18 mouse cellular contexts compared by ENCODE assay signal in genomic region chr11:68750206-68750605, GRCm38 (mm10). TPM values are rescaled to one million over a fixed set of nuclear protein-coding genes. Genes with fewer than 3 reads are reported as not detected.
DNase-seq lines count a peak whose midpoint lies in the region; ATAC-seq and TF ChIP-seq lines count a peak whose summit lies in the region.
"Had no signal": no experiment of that assay in that cellular context is flagged by ENCODE, and none has a peak within 500 bp of the region (broad histone marks: within the 10 kb centered on the region; RNA-seq: fewer than 3 reads in every experiment).

No protein-coding gene starts in this region.

- TF ChIP-seq POLR2A in embryonic fibroblast, embryonic 13.5 days (IDR thresholded peaks at IDR 0.05; ENCODE audit: low read depth, low read length) = no peak

- H3K9me3 ChIP-seq in kidney, postnatal 0 days (replicated peaks; ENCODE audit: low read length) = no peaks in the 10 kb centered on the region
- H3K9me3 ChIP-seq in midbrain, embryonic 13.5 days = no peaks in the 10 kb centered on the region
- H3K9me3 ChIP-seq: embryonic facial prominence, embryonic 10.5 days; forebrain, embryonic 10.5 days; heart, embryonic 13.5 days had no signal

- H3K27ac ChIP-seq in embryonic fibroblast, embryonic 13.5 days (ENCODE audit: insufficient read depth, low read length) = 0 out of 2 replicates have a peak overlapping the region, but pooled peaks have one; percentile 11
- no peak overlapping the region for H3K27ac ChIP-seq in kidney, postnatal 0 days
- H3K27ac ChIP-seq in midbrain, embryonic 13.5 days = no peak overlapping the region
- H3K27ac ChIP-seq: embryonic facial prominence, embryonic 10.5 days; forebrain, embryonic 10.5 days; heart, embryonic 13.5 days had no signal

- H3K27me3 ChIP-seq in kidney, postnatal 0 days (ENCODE audit: insufficient read depth, low read length) = no peaks in the 10 kb centered on the region
- no peaks in the 10 kb centered on the region for H3K27me3 ChIP-seq in midbrain, embryonic 13.5 days
- H3K27me3 ChIP-seq: CH12.LX; heart, embryonic 13.5 days; Patski had no signal

- TF ChIP-seq CTCF in embryonic fibroblast, embryonic 13.5 days (IDR thresholded peaks at IDR 0.05; ENCODE audit: borderline replicate concordance, insufficient read depth, low read length) = no peak
- no peak for TF ChIP-seq CTCF in kidney, postnatal 0 days (IDR thresholded peaks at IDR 0.05; ENCODE audit: low read depth)

- peak; percentile 78 for ATAC-seq in kidney, postnatal 0 days (replicated peaks; ENCODE audit: low FRiP score, low read depth)
- ATAC-seq in midbrain, embryonic 13.5 days = no peak
- ATAC-seq: activated CD4-positive, CD25-positive, alpha-beta regulatory T cell, adult 4 months; forebrain, embryonic 14.5 days; Patski had no signal

- H3K4me3 ChIP-seq in embryonic fibroblast, embryonic 13.5 days (ENCODE audit: insufficient read depth, low read length) = no peak overlapping the region
- H3K4me3 ChIP-seq in kidney, postnatal 0 days (replicated peaks; ENCODE audit: low read depth, low read length) = no peak overlapping the region
- H3K4me3 ChIP-seq in midbrain, embryonic 13.5 days (replicated peaks) = no peak overlapping the region
- H3K4me3 ChIP-seq: embryonic facial prominence, embryonic 10.5 days; erythroblast, embryonic 14.5 days; forebrain, embryonic 10.5 days; heart, embryonic 13.5 days had no signal

- peak; percentile 55 to 73 for DNase-seq in kidney, adult 8-10 months
- no peak for DNase-seq in kidney, postnatal 0 days (ENCODE audit: low spot score)
- DNase-seq in kidney, postnatal 36 days = peak; percentile 64 to 75
- DNase-seq in right cerebral cortex, postnatal 14 days = no peak
- DNase-seq: cerebellum, adult 9-10 months; gastrocnemius, postnatal 36 days; heart, adult 11 months; heart, postnatal 36 days had no signal

- peaks cover 13% of the 10 kb centered on the region for H3K4me1 ChIP-seq in embryonic fibroblast, embryonic 13.5 days (ENCODE audit: control insufficient read depth, insufficient read depth, low read length)
- H3K4me1 ChIP-seq in kidney, postnatal 0 days (replicated peaks; ENCODE audit: insufficient read depth, low read length) = peaks cover 16% of the 10 kb centered on the region
- H3K4me1 ChIP-seq in midbrain, embryonic 13.5 days (replicated peaks) = peaks cover 17% of the 10 kb centered on the region; the same call in 1 of the 2 replicates

- H3K9ac ChIP-seq in kidney, postnatal 0 days (ENCODE audit: low read depth, low read length) = no peak overlapping the region
- no peak overlapping the region for H3K9ac ChIP-seq in midbrain, embryonic 13.5 days (replicated peaks)
- H3K9ac ChIP-seq: heart, embryonic 13.5 days had no signal

- peaks cover 10% of the 10 kb centered on the region; the same call in 1 of the 2 replicates for H3K36me3 ChIP-seq in kidney, postnatal 0 days (ENCODE audit: insufficient read depth, low read length)
- H3K36me3 ChIP-seq in midbrain, embryonic 13.5 days = peaks cover 47% of the 10 kb centered on the region

- no peak overlapping the region for H3K4me2 ChIP-seq in kidney, postnatal 0 days (ENCODE audit: low read length)
- no peak overlapping the region for H3K4me2 ChIP-seq in midbrain, embryonic 13.5 days (replicated peaks)
- H3K4me2 ChIP-seq: heart, embryonic 13.5 days had no signal

- 64% methylated on average over 2 of the region's 2 CpGs for WGBS in kidney, postnatal 0 days
- 85% methylated on average over 2 of the region's 2 CpGs for WGBS in midbrain, embryonic 13.5 days

RNA-seq across cellular contexts. Expression of gene Myh10, which starts 58.8 kb away (rescaled TPM):
- 459 and 533 TPM in 2 replicates for polyA plus RNA-seq in embryonic fibroblast, embryonic 13.5 days (2011; ENCODE audit: insufficient read length, low read depth, missing spikeins)
- polyA plus RNA-seq in kidney, postnatal 0 days (2015; fragmentation: Nextera tagmentation; extraction: Ambion mirVana) = 83.8 and 93.9 TPM in 2 replicates
- polyA plus RNA-seq in midbrain, embryonic 13.5 days (2015; fragmentation: Nextera tagmentation; extraction: Ambion mirVana) = 109 TPM in 2 replicates

Comparison
In these comparisons a context has a peak if more than half of its experiments do, and no peak if none do; other contexts are left out.
1. DNase-seq: peak in kidney, adult 8-10 months (2 of 2) and kidney, postnatal 36 days (2 of 2); none in kidney, postnatal 0 days (single experiment) and right cerebral cortex, postnatal 14 days (single experiment).